Comparison of ENCODE assay signal across 19 mouse cellular contexts in genomic region chr9:58889782-58890448, GRCm38 (mm10).
"Had no signal": no experiment of that assay in that cellular context is flagged by ENCODE, and none has a peak within 500 bp of the region (broad histone marks: within the 10 kb centered on the region; RNA-seq: fewer than 3 reads in every experiment).

No protein-coding gene starts in this region.

- DNase-seq: kidney, postnatal 14 days; kidney, postnatal 4 days; left cerebral cortex, postnatal 4 days; liver, postnatal 0 days; lung, embryonic 14.5 days; midbrain, embryonic 14.5 days; retina, postnatal 1 day; right cerebral cortex, postnatal 25 days; spleen, adult 18-20 months; thymus, postnatal 36 days had no signal

- H3K27ac ChIP-seq: limb, embryonic 12.5 days; limb, embryonic 15.5 days; liver, embryonic 14.5 days; macrophage; neural tube, embryonic 13.5 days; stomach, embryonic 15.5 days had no signal

- H3K4me1 ChIP-seq: limb, embryonic 12.5 days; limb, embryonic 15.5 days; stomach, embryonic 15.5 days had no signal

- H3K9ac ChIP-seq: limb, embryonic 12.5 days; limb, embryonic 15.5 days; liver, embryonic 14.5 days; liver, postnatal 0 days; lung, embryonic 14.5 days; neural tube, embryonic 13.5 days; stomach, embryonic 15.5 days had no signal

- H3K27me3 ChIP-seq: limb, embryonic 12.5 days; limb, embryonic 15.5 days; neural tube, embryonic 13.5 days; stomach, embryonic 15.5 days had no signal

- H3K4me2 ChIP-seq: limb, embryonic 12.5 days; limb, embryonic 15.5 days; liver, embryonic 11.5 days; lung, embryonic 14.5 days; neural tube, embryonic 13.5 days; stomach, embryonic 15.5 days had no signal

- H3K9me3 ChIP-seq: limb, embryonic 12.5 days; limb, embryonic 15.5 days; neural tube, embryonic 13.5 days; stomach, embryonic 15.5 days had no signal

- H3K4me3 ChIP-seq: limb, embryonic 12.5 days; limb, embryonic 15.5 days; myocyte; neural tube, embryonic 13.5 days; stomach, embryonic 15.5 days had no signal

- ATAC-seq: liver, postnatal 0 days; lung, postnatal 0 days had no signal
